Mouse (Mus musculus) liver, embryonic 12.5 days (tissue): ENCODE results near the gene Upf2. TPM values are rescaled to one million over a fixed set of nuclear protein-coding genes. Genes with fewer than 3 reads are reported as not detected.
"Not testable (repeated sequence)": the region's sequence is repeated elsewhere in the genome, so short reads cannot be mapped to it uniquely, and the experiment has no call there.

Experiments
- ATAC-seq: fragments of 200-750 bp; cut with Nextera tagmentation; 2 replicates; pipeline ENCODE4 v1.8.0; 2017; ENCODE audit warnings: moderate number of reproducible peaks, mild to moderate bottlenecking, moderate library complexity
- H3K27ac ChIP-seq: fragments of 300-500 bp; sonication (generic); 2 replicates; pipeline ENCODE4 v1.5.1; 2016; ENCODE audit warnings: mild to moderate bottlenecking
- H3K27me3 ChIP-seq: fragments of 300-500 bp; sonication (generic); replicated peaks from 2 replicates; pipeline ENCODE4 v1.6.1; 2016; ENCODE audit warnings: mild to moderate bottlenecking, moderate library complexity
- H3K36me3 ChIP-seq: fragments of 300-500 bp; sonication (generic); 2 replicates; pipeline ENCODE4 v1.6.1; 2016; ENCODE audit warnings: mild to moderate bottlenecking, moderate library complexity
- H3K4me1 ChIP-seq: fragments of 300-500 bp; sonication (generic); 2 replicates; pipeline ENCODE4 v1.6.1; 2016
- H3K4me2 ChIP-seq: fragments of 300-500 bp; sonication (generic); 2 replicates; pipeline ENCODE4 v1.6.1; 2016; ENCODE audit warnings: mild to moderate bottlenecking, moderate library complexity
- H3K4me3 ChIP-seq: fragments of 300-500 bp; sonication (generic); 2 replicates; pipeline ENCODE4 v1.5.1; 2016; ENCODE audit warnings: mild to moderate bottlenecking, moderate library complexity
- H3K9ac ChIP-seq: fragments of 300-500 bp; sonication (generic); 2 replicates; pipeline ENCODE4 v1.6.1; 2016; ENCODE audit warnings: mild to moderate bottlenecking, moderate library complexity
- H3K9me3 ChIP-seq: fragments of 300-500 bp; sonication (generic); replicated peaks from 2 replicates; pipeline ENCODE4 v1.6.1; 2016; ENCODE audit warnings: mild to moderate bottlenecking, moderate library complexity
- WGBS: fragments of 180-500 bp; shearing (Covaris S2); methylation state at CpG from one replicate; pipeline ENCODE4 v1.1.7; 2016; ENCODE audit not compliant: insufficient replicate concordance; 5-methylcytosine and 5-hydroxymethylcytosine counted together
- polyA plus RNA-seq: library from polyadenylated mRNA; unstranded; fragments of >200 nt; fragmentation: Nextera tagmentation; extraction: Ambion mirVana; gene quantifications from 2 replicates; pipeline ENCODE4 v1.2.1, GENCODE M21; 2016

Upf2 gene
- polyA plus RNA-seq, 1 experiment from 2014 or later: 6.8 TPM

GRCm38 (mm10) chr2:5936068-5936467, 15.2 kb upstream of the Upf2 start:
- Histone ChIP-seq H3K4me1 (peaks cover 15% of the 10 kb centered on the region), H3K9ac (no peak overlapping the region), H3K4me3 (no peak overlapping the region), H3K27me3 (no peaks in the 10 kb centered on the region), H3K27ac (no peak overlapping the region), H3K4me2 (no peak overlapping the region), H3K36me3 (no peaks in the 10 kb centered on the region), H3K9me3 (no peaks in the 10 kb centered on the region)
- WGBS: 68% methylated on average over 6 of the region's 6 CpGs
- no peak for ATAC-seq

- no peaks in the 10 kb centered on the region for H3K36me3 ChIP-seq
- no peak overlapping the region for H3K4me3 ChIP-seq
- 74% methylated on average over 4 of the region's 4 CpGs for WGBS
- no peak overlapping the region for H3K9ac ChIP-seq
- no peak overlapping the region for H3K4me2 ChIP-seq
- H3K4me1 ChIP-seq: peaks cover 15% of the 10 kb centered on the region
- no peak for ATAC-seq
- H3K27me3 ChIP-seq: no peaks in the 10 kb centered on the region
- H3K27ac ChIP-seq: no peak overlapping the region
- no peaks in the 10 kb centered on the region for H3K9me3 ChIP-seq
Observed at GRCm38 (mm10) chr2:5936550-5936949, 14.7 kb upstream of the Upf2 start.

GRCm38 (mm10) chr2:5939319-5939718, 11.9 kb upstream of the Upf2 start:
- Histone ChIP-seq H3K4me2 (0 out of 2 replicates have a peak overlapping the region, but pooled peaks have one; percentile 8), H3K36me3 (no peaks in the 10 kb centered on the region), H3K27me3 (no peaks in the 10 kb centered on the region), H3K9ac (no peak overlapping the region), H3K4me3 (no peak overlapping the region), H3K9me3 (no peaks in the 10 kb centered on the region), H3K27ac (no peak overlapping the region), H3K4me1 (peaks cover 43% of the 10 kb centered on the region)
- WGBS: 40% methylated on average over 3 of the region's 3 CpGs
- ATAC-seq: no peak

- Histone ChIP-seq H3K9ac (no peak overlapping the region), H3K4me1 (peaks cover 49% of the 10 kb centered on the region), H3K27me3 (no peaks in the 10 kb centered on the region), H3K9me3 (no peaks in the 10 kb centered on the region), H3K36me3 (no peaks in the 10 kb centered on the region), H3K27ac (no peak overlapping the region), H3K4me2 (no peak overlapping the region), H3K4me3 (no peak overlapping the region)
- no peak for ATAC-seq
- 85% methylated on average over 14 of the region's 14 CpGs for WGBS
Observed at GRCm38 (mm10) chr2:5939911-5940310, 11.4 kb upstream of the Upf2 start.

- H3K4me2 ChIP-seq: no peak overlapping the region
- H3K9ac ChIP-seq: no peak overlapping the region
- WGBS: 89% methylated on average over 9 of the region's 9 CpGs
- no peak for ATAC-seq
- no peaks in the 10 kb centered on the region for H3K36me3 ChIP-seq
- no peaks in the 10 kb centered on the region for H3K9me3 ChIP-seq
- H3K27me3 ChIP-seq: no peaks in the 10 kb centered on the region
- no peak overlapping the region for H3K27ac ChIP-seq
- H3K4me1 ChIP-seq: peaks cover 58% of the 10 kb centered on the region
- H3K4me3 ChIP-seq: no peak overlapping the region
Observed at GRCm38 (mm10) chr2:5940936-5941335, 10.3 kb upstream of the Upf2 start.

GRCm38 (mm10) chr2:5941861-5942415, 9.3 kb upstream of the Upf2 start:
- Histone ChIP-seq H3K4me3 (peak overlapping the region; percentile 69), H3K4me1 (peaks cover 68% of the 10 kb centered on the region), H3K9ac (peak overlapping the region; percentile 73), H3K36me3 (no peaks in the 10 kb centered on the region), H3K27me3 (no peaks in the 10 kb centered on the region), H3K27ac (peak overlapping the region; percentile 54; the same call in 1 of the 2 replicates), H3K4me2 (peak overlapping the region; percentile 94), H3K9me3 (no peaks in the 10 kb centered on the region)
- WGBS: 59% methylated on average over 11 of the region's 11 CpGs
- ATAC-seq: no peak

- Histone ChIP-seq H3K4me2 (peak within 1 kb of the TSS; percentile 94), H3K9ac (peak within 1 kb of the TSS; percentile 73), H3K27me3 (no peaks in the 10 kb centered on the region), H3K27ac (peak within 1 kb of the TSS; percentile 54; the same call in 1 of the 2 replicates), H3K36me3 (no peaks in the 10 kb centered on the region), H3K4me3 (peak within 1 kb of the TSS; percentile 69), H3K4me1 (peaks cover 72% of the 10 kb centered on the region), H3K9me3 (no peaks in the 10 kb centered on the region)
- ATAC-seq: peak; percentile 88
- under 1% methylated on average over 36 of the region's 36 CpGs for WGBS
Observed at GRCm38 (mm10) chr2:5942416-5943032, 8.7 kb upstream of the Upf2 start, which contains the start of gene Dhtkd1. Gene Dhtkd1, minus strand, starts transcription at chr2:5942792.

GRCm38 (mm10) chr2:5943071-5943470, 8.2 kb upstream of the Upf2 start:
- 35% methylated on average over 4 of the region's 4 CpGs for WGBS
- Histone ChIP-seq H3K9me3 (no peaks in the 10 kb centered on the region), H3K4me2 (peak overlapping the region; percentile 94), H3K36me3 (no peaks in the 10 kb centered on the region), H3K27me3 (no peaks in the 10 kb centered on the region), H3K27ac (peak overlapping the region; percentile 41; the same call in 1 of the 2 replicates), H3K4me3 (peak overlapping the region; percentile 69), H3K9ac (peak overlapping the region; percentile 73), H3K4me1 (peaks cover 72% of the 10 kb centered on the region)
- no peak for ATAC-seq

- Histone ChIP-seq H3K4me1 (peaks cover 71% of the 10 kb centered on the region), H3K27ac (peak overlapping the region; percentile 78), H3K4me3 (no peak overlapping the region), H3K27me3 (no peaks in the 10 kb centered on the region), H3K4me2 (peak overlapping the region; percentile 37), H3K36me3 (peaks cover 3% of the 10 kb centered on the region; the same call in 1 of the 2 replicates), H3K9me3 (no peaks in the 10 kb centered on the region), H3K9ac (no peak overlapping the region; the same call in 1 of the 2 replicates)
- ATAC-seq: peak; percentile 51
- WGBS: 44% methylated on average over 1 of the region's 1 CpGs
Observed at GRCm38 (mm10) chr2:5945629-5946028, 5.6 kb upstream of the Upf2 start.

- no peaks in the 10 kb centered on the region for H3K27me3 ChIP-seq
- H3K9me3 ChIP-seq: no peaks in the 10 kb centered on the region
- no peak overlapping the region for H3K4me3 ChIP-seq
- H3K27ac ChIP-seq: peak overlapping the region; percentile 74; the same call in 1 of the 2 replicates
- H3K4me2 ChIP-seq: no peak overlapping the region
- H3K4me1 ChIP-seq: peaks cover 67% of the 10 kb centered on the region
- 65% methylated on average over 3 of the region's 3 CpGs for WGBS
- H3K36me3 ChIP-seq: peaks cover 3% of the 10 kb centered on the region; the same call in 1 of the 2 replicates
- no peak for ATAC-seq
- H3K9ac ChIP-seq: no peak overlapping the region
Observed at GRCm38 (mm10) chr2:5946876-5947275, 4.4 kb upstream of the Upf2 start.

GRCm38 (mm10) chr2:5948964-5949363, 2.3 kb upstream of the Upf2 start:
- Histone ChIP-seq H3K4me1 (peaks cover 63% of the 10 kb centered on the region), H3K4me3 (no peak overlapping the region), H3K9me3 (no peaks in the 10 kb centered on the region), H3K4me2 (no peak overlapping the region), H3K27ac (peak overlapping the region; percentile 12; the same call in 1 of the 2 replicates), H3K27me3 (no peaks in the 10 kb centered on the region), H3K9ac (no peak overlapping the region), H3K36me3 (peaks cover 3% of the 10 kb centered on the region; the same call in 1 of the 2 replicates)
- 83% methylated on average over 2 of the region's 2 CpGs for WGBS
- ATAC-seq: no peak

GRCm38 (mm10) chr2:5949821-5950220, 1.4 kb upstream of the Upf2 start:
- peak overlapping the region; percentile 90 for H3K4me2 ChIP-seq
- H3K27me3 ChIP-seq, H3K9me3 ChIP-seq, ATAC-seq, H3K36me3 ChIP-seq: not testable (repeated sequence)
- peak overlapping the region; percentile 99 for H3K4me3 ChIP-seq
- peak overlapping the region; percentile 76 for H3K9ac ChIP-seq
- peak overlapping the region; percentile 71; the same call in 1 of the 2 replicates for H3K27ac ChIP-seq
- WGBS: 86% methylated on average over 9 of the region's 9 CpGs
- peaks cover 59% of the 10 kb centered on the region for H3K4me1 ChIP-seq
